Mouse (Mus musculus) forelimb bud, embryonic 11.5 days (tissue): ENCODE measurements around the gene Afap1l2.

Experiments
- DNase-seq: peaks from one replicate; pipeline ENCODE4 v3.0.0-alpha.2; 2012; ENCODE audit warnings: low read depth, low spot score

The Afap1l2 gene

GRCm38 (mm10) chr19:57007781-57008710 is at the start of gene Afap1l2:
Gene Afap1l2, minus strand, starts transcription at chr19:57008228.
- DNase-seq = peak; percentile 21

GRCm38 (mm10) chr19:57057568-57057967 is 49.5 kb upstream of the Afap1l2 start:
- DNase-seq = no peak

- no peak for DNase-seq
Measured at GRCm38 (mm10) chr19:57055215-57056120, 47.4 kb upstream of the Afap1l2 start.

GRCm38 (mm10) chr19:57052959-57053358 is 44.9 kb upstream of the Afap1l2 start:
- no peak for DNase-seq

- DNase-seq = no peak
Measured at GRCm38 (mm10) chr19:57052016-57052415, 44.0 kb upstream of the Afap1l2 start.

GRCm38 (mm10) chr19:57049592-57050090 is 41.6 kb upstream of the Afap1l2 start:
- DNase-seq = no peak

- DNase-seq = no peak
Measured at GRCm38 (mm10) chr19:57047671-57048320, 39.8 kb upstream of the Afap1l2 start.

- peak; percentile 39 for DNase-seq
Measured at GRCm38 (mm10) chr19:57039258-57039657, 31.2 kb upstream of the Afap1l2 start.

- DNase-seq = no peak
Measured at GRCm38 (mm10) chr19:57036860-57037259, 28.8 kb upstream of the Afap1l2 start.

- DNase-seq = peak; percentile 62
Measured at GRCm38 (mm10) chr19:57031582-57031981, 23.6 kb upstream of the Afap1l2 start.

GRCm38 (mm10) chr19:57029461-57029860 is 21.4 kb upstream of the Afap1l2 start:
- DNase-seq = no peak

GRCm38 (mm10) chr19:57028327-57029179 is 20.5 kb upstream of the Afap1l2 start:
- no peak for DNase-seq

GRCm38 (mm10) chr19:57026501-57026900 is 18.5 kb upstream of the Afap1l2 start:
- no peak for DNase-seq

- no peak for DNase-seq
Measured at GRCm38 (mm10) chr19:57017785-57018179, 9.8 kb upstream of the Afap1l2 start.

- DNase-seq = no peak
Measured at GRCm38 (mm10) chr19:57016995-57017784, 9.2 kb upstream of the Afap1l2 start.

GRCm38 (mm10) chr19:57014808-57015207 is 6.8 kb upstream of the Afap1l2 start:
- DNase-seq = no peak

- DNase-seq = no peak
Measured at GRCm38 (mm10) chr19:57013271-57013677, 5.2 kb upstream of the Afap1l2 start.

GRCm38 (mm10) chr19:57012068-57012467 is 4.0 kb upstream of the Afap1l2 start:
- DNase-seq = no peak

GRCm38 (mm10) chr19:57010064-57010463 is 2.0 kb upstream of the Afap1l2 start:
- no peak for DNase-seq

- no peak for DNase-seq
Measured at GRCm38 (mm10) chr19:57009653-57010052, 1.6 kb upstream of the Afap1l2 start.
